Mouse (Mus musculus) liver, embryonic 14.5 days (tissue): ENCODE data around the gene St6galnac5.

Source experiments
- CTCF ChIP-seq: IDR thresholded peaks from 2 replicates; pipeline ENCODE4 v1.5.1; 2016; ENCODE audit warnings: antibody characterized with exemption, low read depth, control low read depth
- EP300 ChIP-seq: IDR thresholded peaks from 2 replicates; pipeline ENCODE4 v1.6.1; 2016; ENCODE audit warnings: antibody characterized with exemption, low read depth

DNA sequence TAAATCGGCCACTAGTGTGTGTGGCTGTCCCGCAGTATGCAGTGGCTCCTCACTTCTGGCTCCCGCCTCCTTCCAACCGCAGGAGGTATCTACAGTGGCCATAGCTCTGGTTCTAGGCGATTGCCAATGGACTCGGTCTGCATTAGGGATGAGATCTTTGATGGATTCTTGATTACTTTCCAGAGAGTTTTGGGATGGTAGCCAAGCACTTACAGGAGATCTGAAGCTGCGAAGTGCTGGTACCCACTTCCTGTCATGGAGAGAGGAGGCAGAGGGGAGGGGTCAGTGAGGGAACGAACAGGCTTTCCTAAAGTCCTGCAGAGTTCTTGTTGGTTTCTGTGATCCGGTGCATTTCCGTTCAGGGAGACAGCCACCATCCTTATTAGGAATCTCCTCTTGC lies 36.0 kb upstream of the St6galnac5 start:
- TF ChIP-seq CTCF (no peak), EP300 (no peak)
